ENCODE assay signal across 47 mouse cellular contexts in genomic region chrX:7064109-7064508, GRCm38 (mm10). TPM values are rescaled to one million over a fixed set of nuclear protein-coding genes. Genes with fewer than 3 reads are reported as not detected.
"Had no signal": no experiment of that assay in that cellular context is flagged by ENCODE, and none has a peak within 500 bp of the region (broad histone marks: within the 10 kb centered on the region; RNA-seq: fewer than 3 reads in every experiment).

No protein-coding gene starts in this region.

- H3K4me2 ChIP-seq: limb, embryonic 12.5 days; limb, embryonic 13.5 days; limb, embryonic 15.5 days; liver, embryonic 11.5 days; liver, embryonic 12.5 days; liver, embryonic 13.5 days; liver, embryonic 15.5 days; lung, embryonic 14.5 days; lung, embryonic 15.5 days; midbrain, embryonic 11.5 days; midbrain, embryonic 12.5 days; midbrain, embryonic 13.5 days; midbrain, embryonic 15.5 days had no signal

- H3K9me3 ChIP-seq: limb, embryonic 10.5 days; limb, embryonic 12.5 days; limb, embryonic 13.5 days; limb, embryonic 15.5 days; liver, embryonic 12.5 days; liver, embryonic 13.5 days; liver, embryonic 15.5 days; lung, embryonic 15.5 days; megakaryocyte, embryonic 14.5 days; midbrain, embryonic 10.5 days; midbrain, embryonic 12.5 days; midbrain, embryonic 13.5 days; midbrain, embryonic 15.5 days had no signal

- DNase-seq: left cerebral cortex, postnatal 4 days; liver; liver, embryonic 13.5 days; liver, postnatal 0 days; lung, adult 18-20 months; lung, adult 2 months; lung, embryonic 14.5 days; lung, postnatal 10 days; lung, postnatal 14 days; lung, postnatal 36 days; lung, postnatal 4 days; midbrain, embryonic 14.5 days had no signal

- H3K36me3 ChIP-seq: limb, embryonic 10.5 days; limb, embryonic 12.5 days; limb, embryonic 13.5 days; limb, embryonic 15.5 days; liver, embryonic 12.5 days; liver, embryonic 13.5 days; liver, embryonic 15.5 days; lung, embryonic 15.5 days; midbrain, embryonic 10.5 days; midbrain, embryonic 12.5 days; midbrain, embryonic 13.5 days; midbrain, embryonic 15.5 days had no signal

- H3K4me3 ChIP-seq: limb, embryonic 10.5 days; limb, embryonic 12.5 days; limb, embryonic 13.5 days; limb, embryonic 15.5 days; liver, embryonic 12.5 days; liver, embryonic 13.5 days; liver, embryonic 15.5 days; lung, embryonic 15.5 days; megakaryocyte, embryonic 14.5 days; midbrain, embryonic 10.5 days; midbrain, embryonic 12.5 days; midbrain, embryonic 13.5 days; midbrain, embryonic 15.5 days; myocyte had no signal

- H3K27me3 ChIP-seq: limb, embryonic 12.5 days; limb, embryonic 13.5 days; limb, embryonic 15.5 days; liver, embryonic 12.5 days; liver, embryonic 13.5 days; liver, embryonic 15.5 days; lung, embryonic 15.5 days; midbrain, embryonic 12.5 days; midbrain, embryonic 13.5 days; midbrain, embryonic 15.5 days had no signal

- H3K4me1 ChIP-seq: limb, embryonic 10.5 days; limb, embryonic 12.5 days; limb, embryonic 13.5 days; limb, embryonic 15.5 days; liver, embryonic 15.5 days; lung, embryonic 15.5 days; megakaryocyte, embryonic 14.5 days; midbrain, embryonic 10.5 days; midbrain, embryonic 12.5 days; midbrain, embryonic 13.5 days; midbrain, embryonic 15.5 days had no signal

- H3K9ac ChIP-seq: limb, embryonic 12.5 days; limb, embryonic 13.5 days; limb, embryonic 15.5 days; liver, embryonic 12.5 days; liver, embryonic 13.5 days; liver, embryonic 14.5 days; liver, embryonic 15.5 days; liver, postnatal 0 days; lung, embryonic 14.5 days; lung, embryonic 15.5 days; midbrain, embryonic 12.5 days; midbrain, embryonic 13.5 days; midbrain, embryonic 15.5 days had no signal

- H3K27ac ChIP-seq: limb, embryonic 10.5 days; limb, embryonic 12.5 days; limb, embryonic 13.5 days; limb, embryonic 15.5 days; liver, embryonic 12.5 days; liver, embryonic 13.5 days; liver, embryonic 14.5 days; liver, embryonic 15.5 days; lung, embryonic 15.5 days; macrophage; midbrain, embryonic 10.5 days; midbrain, embryonic 12.5 days; midbrain, embryonic 13.5 days; midbrain, embryonic 15.5 days had no signal

RNA-seq across cellular contexts. Expression of gene Akap4, which starts 3.2 kb away (rescaled TPM):
- total RNA-seq: left cerebral cortex, adult 8-10 months; left cerebral cortex, postnatal 10 days; left cerebral cortex, postnatal 14 days; left cerebral cortex, postnatal 25 days; left cerebral cortex, postnatal 36 days; left cerebral cortex, postnatal 4 days; liver, adult 2 months; megakaryocyte progenitor cell, adult 5-6 weeks; megakaryocyte, adult 5-6 weeks; megakaryocyte-erythroid progenitor cell, adult 5-6 weeks; midbrain, postnatal 0 days had no signal
- polyA plus RNA-seq: limb, embryonic 10.5 days; limb, embryonic 11.5 days; limb, embryonic 12.5 days; limb, embryonic 13.5 days; limb, embryonic 14.5 days; limb, embryonic 15.5 days; liver, adult 2 months; liver, embryonic 11.5 days; liver, embryonic 12.5 days; liver, embryonic 13.5 days; liver, embryonic 14.5 days; liver, embryonic 15.5 days; liver, embryonic 16.5 days; liver, postnatal 0 days; lung, adult 2 months; lung, embryonic 14.5 days; lung, embryonic 15.5 days; lung, embryonic 16.5 days; lung, postnatal 0 days; macrophage; midbrain, embryonic 10.5 days; midbrain, embryonic 11.5 days; midbrain, embryonic 12.5 days; midbrain, embryonic 13.5 days; midbrain, embryonic 14.5 days; midbrain, embryonic 15.5 days; midbrain, embryonic 16.5 days; midbrain, postnatal 0 days; myocyte; neural tube, embryonic 11.5 days had no signal

RNA-seq across cellular contexts. Expression of gene Ccnb3, which starts 22.7 kb away (rescaled TPM):
- total RNA-seq: left cerebral cortex, adult 8-10 months; left cerebral cortex, postnatal 10 days; left cerebral cortex, postnatal 14 days; left cerebral cortex, postnatal 25 days; left cerebral cortex, postnatal 36 days; left cerebral cortex, postnatal 4 days; liver, adult 2 months; megakaryocyte progenitor cell, adult 5-6 weeks; megakaryocyte, adult 5-6 weeks; megakaryocyte-erythroid progenitor cell, adult 5-6 weeks; midbrain, postnatal 0 days; monocyte, adult 5-6 weeks had no signal
- polyA plus RNA-seq: limb, embryonic 10.5 days; liver, adult 2 months; liver, embryonic 12.5 days; liver, embryonic 15.5 days; liver, embryonic 16.5 days; liver, postnatal 0 days; lung, adult 2 months; lung, embryonic 14.5 days; lung, embryonic 15.5 days; lung, embryonic 16.5 days; lung, postnatal 0 days; macrophage; midbrain, embryonic 11.5 days; midbrain, embryonic 12.5 days; midbrain, embryonic 13.5 days; midbrain, embryonic 14.5 days; midbrain, embryonic 15.5 days; midbrain, embryonic 16.5 days; midbrain, postnatal 0 days; myocyte; neural tube, embryonic 11.5 days had no signal
